Mouse (Mus musculus) limb, embryonic 11.5 days (tissue): ENCODE measurements at regions not wholly inside any gene's neighbourhood (a gene's known extent, or its start where the extent isn't known, plus 50 kb on each side); places are given as distances from the start of the nearest gene placed in this dataset.

Experiments used
- ATAC-seq: fragments of 200-750 bp; cut with Nextera tagmentation; 2 replicates; pipeline ENCODE4 v1.8.0; 2017; ENCODE audit warnings: low read depth; ENCODE audit not compliant: insufficient number of reproducible peaks, low FRiP score, low TSS enrichment
- DNase-seq: peaks from one replicate; pipeline ENCODE4 v3.0.0-alpha.2; 2015; ENCODE audit warnings: low spot score
- H3K27ac ChIP-seq: fragments of 300-500 bp; sonication (generic); replicated peaks from 2 replicates; pipeline ENCODE4 v1.5.1; 2014; ENCODE audit warnings: low read depth, mild to moderate bottlenecking, low read length
- H3K27me3 ChIP-seq: fragments of 300-500 bp; sonication (generic); 2 replicates; pipeline ENCODE4 v1.6.1; 2014; ENCODE audit warnings: mild to moderate bottlenecking, low read length, mixed read lengths; ENCODE audit not compliant: control insufficient read depth, insufficient read depth
- H3K36me3 ChIP-seq: fragments of 300-500 bp; sonication (generic); 2 replicates; pipeline ENCODE4 v1.6.1; 2014; ENCODE audit warnings: mild to moderate bottlenecking, low read length, moderate library complexity, mixed read lengths; ENCODE audit not compliant: control insufficient read depth, insufficient read depth
- H3K4me1 ChIP-seq: fragments of 300-500 bp; sonication (generic); 2 replicates; pipeline ENCODE4 v1.6.1; 2014; ENCODE audit warnings: low read length, mixed read lengths; ENCODE audit not compliant: control insufficient read depth, insufficient read depth
- H3K4me2 ChIP-seq: fragments of 300-500 bp; sonication (generic); 2 replicates; pipeline ENCODE4 v1.6.1; 2014; ENCODE audit warnings: low read depth, mild to moderate bottlenecking, moderate library complexity; ENCODE audit not compliant: severe bottlenecking
- H3K4me3 ChIP-seq: fragments of 300-500 bp; sonication (generic); 2 replicates; pipeline ENCODE4 v1.5.1; 2014; ENCODE audit warnings: low read depth, low read length
- H3K9ac ChIP-seq: fragments of 300-500 bp; sonication (generic); 2 replicates; pipeline ENCODE4 v1.6.1; 2014; ENCODE audit warnings: mild to moderate bottlenecking, low read length
- H3K9me3 ChIP-seq: fragments of 300-500 bp; sonication (generic); 2 replicates; pipeline ENCODE4 v1.6.1; 2016; ENCODE audit warnings: low read length; ENCODE audit not compliant: control insufficient read depth
- WGBS: fragments of 180-500 bp; shearing (Covaris S2); extraction: QIAGEN DNeasy Blood & Tissue Kit; methylation state at CpG from one replicate; pipeline ENCODE4 v1.1.7; 2014; 5-methylcytosine and 5-hydroxymethylcytosine counted together

DNA sequence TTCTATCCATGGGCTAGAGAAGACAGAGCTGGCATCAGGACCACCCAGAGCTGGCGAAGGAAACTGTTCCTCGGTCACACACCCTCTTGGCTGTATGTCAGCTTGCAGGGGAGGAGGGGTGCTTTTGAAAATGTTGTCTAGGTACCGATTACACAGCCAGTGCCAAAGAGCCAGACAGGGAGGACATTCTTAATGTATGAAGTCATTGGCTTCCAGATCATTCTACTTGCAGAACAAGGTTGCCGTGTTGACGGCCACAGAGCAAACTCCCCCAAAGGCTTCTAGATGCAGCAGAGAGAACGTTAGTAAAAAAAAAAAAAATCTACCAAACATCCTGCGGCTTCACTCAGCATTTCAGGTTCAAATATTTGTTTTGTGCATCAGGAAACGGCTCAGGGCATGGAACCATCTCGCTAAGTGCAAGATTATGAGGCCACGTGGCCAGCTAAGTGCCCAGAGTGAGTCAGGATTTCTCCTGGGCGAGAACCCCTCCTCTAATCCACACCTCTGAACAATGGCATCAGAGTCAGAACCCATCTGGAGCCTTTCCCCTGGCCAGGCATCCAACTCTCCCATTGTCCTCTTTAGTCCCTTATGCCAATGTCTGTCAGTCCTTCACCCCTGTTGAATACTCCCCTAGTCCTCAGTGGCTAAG, 80.1 kb upstream of the Ubl3 start:
- Histone ChIP-seq H3K36me3 (no peaks in the 10 kb centered on the region), H3K27ac (no peak overlapping the region), H3K4me2 (no peak overlapping the region), H3K9ac (no peak overlapping the region), H3K4me3 (no peak overlapping the region), H3K4me1 (no peaks in the 10 kb centered on the region), H3K9me3 (no peaks in the 10 kb centered on the region), H3K27me3 (no peaks in the 10 kb centered on the region)
- no peak for DNase-seq
- ATAC-seq = no peak
- 79% methylated on average over 11 of the region's 11 CpGs for WGBS

GRCm38 (mm10) chr5:148631566-148631965, 79.0 kb upstream of the Ubl3 start:
- no peak for ATAC-seq
- H3K27me3 ChIP-seq = no peaks in the 10 kb centered on the region
- no peak overlapping the region for H3K4me3 ChIP-seq
- 88% methylated on average over 5 of the region's 5 CpGs for WGBS
- no peak overlapping the region for H3K9ac ChIP-seq
- no peaks in the 10 kb centered on the region for H3K36me3 ChIP-seq
- no peak overlapping the region for H3K27ac ChIP-seq
- DNase-seq = no peak
- no peak overlapping the region for H3K4me2 ChIP-seq
- no peaks in the 10 kb centered on the region for H3K9me3 ChIP-seq
- no peaks in the 10 kb centered on the region for H3K4me1 ChIP-seq

DNA sequence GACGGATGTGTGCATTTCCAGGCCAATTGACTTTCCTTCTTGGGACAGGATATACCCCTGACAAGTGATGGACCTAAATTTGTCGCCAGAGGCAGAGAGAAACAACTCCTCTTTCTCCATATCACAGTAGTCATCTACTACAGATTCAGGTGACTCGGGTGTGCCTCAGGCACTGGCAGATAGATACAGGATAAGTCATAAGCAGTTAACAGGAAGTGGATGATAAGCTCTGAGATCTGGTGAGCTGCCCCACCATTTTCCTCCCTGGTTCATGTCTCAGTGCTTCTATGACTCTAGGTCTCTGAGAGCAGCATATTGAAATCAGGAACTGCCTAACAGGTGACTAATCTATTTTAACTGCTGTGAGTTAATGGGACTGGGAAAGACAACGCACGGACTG, 73.4 kb upstream of the Ubl3 start:
- Histone ChIP-seq H3K36me3 (no peaks in the 10 kb centered on the region), H3K4me2 (no peak overlapping the region), H3K4me1 (no peaks in the 10 kb centered on the region), H3K27me3 (no peaks in the 10 kb centered on the region), H3K4me3 (no peak overlapping the region), H3K9ac (no peak overlapping the region), H3K27ac (no peak overlapping the region), H3K9me3 (no peaks in the 10 kb centered on the region)
- WGBS = 88% methylated on average over 5 of the region's 5 CpGs
- ATAC-seq = no peak
- DNase-seq = no peak

- no peak overlapping the region for H3K9ac ChIP-seq
- H3K27me3 ChIP-seq = no peaks in the 10 kb centered on the region
- no peak overlapping the region for H3K4me2 ChIP-seq
- no peak overlapping the region for H3K4me3 ChIP-seq
- DNase-seq = no peak
- 89% methylated on average over 21 of the region's 21 CpGs for WGBS
- ATAC-seq = no peak
- no peak overlapping the region for H3K27ac ChIP-seq
- no peaks in the 10 kb centered on the region for H3K9me3 ChIP-seq
- H3K36me3 ChIP-seq = no peaks in the 10 kb centered on the region
- H3K4me1 ChIP-seq = no peaks in the 10 kb centered on the region
These were observed 72.2 kb upstream of the Ubl3 start for GRCm38 (mm10) chr5:148624649-148625405.

GRCm38 (mm10) chr5:148620895-148621786, 68.6 kb upstream of the Ubl3 start:
- WGBS = 39% methylated on average over 10 of the region's 10 CpGs
- DNase-seq = no peak
- no peaks in the 10 kb centered on the region for H3K4me1 ChIP-seq
- no peak for ATAC-seq
- H3K4me3 ChIP-seq = no peak overlapping the region
- no peak overlapping the region for H3K27ac ChIP-seq
- no peaks in the 10 kb centered on the region for H3K36me3 ChIP-seq
- no peak overlapping the region for H3K9ac ChIP-seq
- no peaks in the 10 kb centered on the region; the same call in 1 of the 2 replicates for H3K9me3 ChIP-seq
- no peak overlapping the region for H3K4me2 ChIP-seq
- no peaks in the 10 kb centered on the region for H3K27me3 ChIP-seq

DNA sequence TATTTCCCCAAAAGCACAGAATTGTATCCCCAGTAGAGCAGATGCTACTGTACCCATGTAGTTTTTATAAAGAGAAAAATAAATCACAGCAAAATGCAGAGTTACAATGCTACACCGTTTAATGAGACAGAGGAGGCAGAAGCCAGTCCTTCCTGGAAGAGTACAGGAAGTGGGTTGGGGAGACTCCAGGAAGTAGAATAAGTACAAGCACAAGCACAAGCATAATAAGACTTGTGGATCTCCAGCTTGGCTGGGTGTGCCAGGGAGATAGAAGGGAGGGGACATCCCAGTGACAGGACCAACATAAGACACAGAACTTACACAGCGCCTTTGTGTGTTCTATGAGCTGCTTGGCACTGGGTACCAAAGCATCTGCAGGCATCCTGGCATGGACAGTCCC, 67.3 kb upstream of the Ubl3 start:
- 91% methylated on average over 2 of the region's 2 CpGs for WGBS

GRCm38 (mm10) chr5:148616426-148616825, 63.8 kb upstream of the Ubl3 start:
- ATAC-seq = no peak
- Histone ChIP-seq H3K9me3 (no peaks in the 10 kb centered on the region; the same call in 1 of the 2 replicates), H3K36me3 (no peaks in the 10 kb centered on the region), H3K9ac (no peak overlapping the region), H3K4me3 (no peak overlapping the region), H3K4me1 (0 out of 2 replicates have a peak, but pooled peaks cover 3% of the 10 kb centered on the region), H3K27ac (no peak overlapping the region), H3K4me2 (no peak overlapping the region), H3K27me3 (no peaks in the 10 kb centered on the region)
- DNase-seq = no peak
- 69% methylated on average over 3 of the region's 3 CpGs for WGBS

More for the DNA sequence above, 67.3 kb upstream of the Ubl3 start:
- no peak overlapping the region for H3K4me3 ChIP-seq
- no peak for DNase-seq
- no peak overlapping the region for H3K9ac ChIP-seq
- no peaks in the 10 kb centered on the region for H3K36me3 ChIP-seq
- no peak overlapping the region for H3K27ac ChIP-seq
- no peak overlapping the region for H3K4me2 ChIP-seq
- ATAC-seq = no peak
- no peaks in the 10 kb centered on the region for H3K27me3 ChIP-seq
- 0 out of 2 replicates have a peak, but pooled peaks cover 3% of the 10 kb centered on the region for H3K4me1 ChIP-seq
- H3K9me3 ChIP-seq = no peaks in the 10 kb centered on the region; the same call in 1 of the 2 replicates

GRCm38 (mm10) chr5:148615706-148616366, 63.2 kb upstream of the Ubl3 start:
- Histone ChIP-seq H3K9me3 (no peaks in the 10 kb centered on the region; the same call in 1 of the 2 replicates), H3K9ac (no peak overlapping the region), H3K4me3 (no peak overlapping the region), H3K4me2 (no peak overlapping the region), H3K27me3 (no peaks in the 10 kb centered on the region), H3K4me1 (0 out of 2 replicates have a peak, but pooled peaks cover 3% of the 10 kb centered on the region), H3K27ac (no peak overlapping the region), H3K36me3 (no peaks in the 10 kb centered on the region)
- ATAC-seq (peak; percentile 65; the same call in 1 of the 2 replicates), DNase-seq (peak; percentile 55)
- WGBS = 58% methylated on average over 10 of the region's 10 CpGs
